Mouse (Mus musculus): ENCODE measurements around the gene Suds3.

GRCm38 (mm10) chr5:117130726-117131125 lies 14.8 kb upstream of the Suds3 start:
- TF ChIP-seq MYOD1 (IDR thresholded peaks at IDR 0.05; ENCODE audit: control insufficient read depth, insufficient read length, low read depth) = no peak
- TF ChIP-seq USF1 (IDR thresholded peaks at IDR 0.05; ENCODE audit: low read depth) = no peak
- no peak for TF ChIP-seq CTCF (IDR thresholded peaks at IDR 0.05; ENCODE audit: control insufficient read depth, insufficient read depth, insufficient read length)
- TF ChIP-seq MAX (IDR thresholded peaks at IDR 0.05) = no peak
- TF ChIP-seq CEBPB (IDR thresholded peaks at IDR 0.05; ENCODE audit: low read depth) = no peak
